Mouse (Mus musculus): ENCODE results near the gene Foxp1.
A peak's percentile ranks its signal among the peaks of the same experiment; 100 is the strongest.

Gene Foxp1

DNA sequence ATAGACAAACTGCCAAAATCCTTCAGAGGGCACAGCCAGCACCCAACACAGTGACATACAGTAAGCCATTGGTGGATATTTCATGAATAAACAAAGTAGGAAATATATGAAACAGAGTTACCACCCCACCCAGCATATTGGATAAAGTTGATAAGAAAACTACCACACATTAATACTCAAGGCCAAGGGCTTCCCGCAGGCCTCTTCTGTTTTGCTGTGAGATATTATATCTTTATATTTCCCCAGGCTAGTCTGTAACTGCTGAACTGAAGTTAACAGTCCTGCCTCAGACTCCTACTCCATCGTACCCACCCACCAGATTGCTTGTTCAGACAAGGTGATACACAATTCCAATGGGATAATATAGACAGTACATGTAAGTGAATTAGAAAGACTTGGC lies 336.7 kb downstream of the Foxp1 start:
- no peak for DNase-seq (ENCODE audit: low spot score in 2 of 2)

DNA sequence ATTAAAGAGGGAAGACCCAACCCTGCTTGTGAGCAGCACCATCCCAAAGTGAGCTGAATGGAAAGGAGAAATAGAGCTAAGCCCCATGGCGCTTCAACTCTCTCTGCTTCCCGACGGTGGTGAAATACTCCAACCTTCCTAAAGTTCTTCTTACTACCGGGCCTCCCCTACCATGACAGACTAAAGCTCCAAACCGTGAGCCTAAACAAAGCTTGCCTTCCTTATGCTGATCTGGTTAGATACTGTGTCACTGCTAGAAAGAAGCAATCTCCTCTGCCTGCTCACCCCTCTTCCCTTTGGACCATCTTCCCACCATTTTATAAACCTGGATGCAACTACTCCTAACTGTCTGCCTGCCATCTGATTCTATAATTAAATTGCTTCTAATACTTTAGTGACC lies 338.5 kb downstream of the Foxp1 start:
- DNase-seq (ENCODE audit: low spot score in 2 of 2) = no peak

DNA sequence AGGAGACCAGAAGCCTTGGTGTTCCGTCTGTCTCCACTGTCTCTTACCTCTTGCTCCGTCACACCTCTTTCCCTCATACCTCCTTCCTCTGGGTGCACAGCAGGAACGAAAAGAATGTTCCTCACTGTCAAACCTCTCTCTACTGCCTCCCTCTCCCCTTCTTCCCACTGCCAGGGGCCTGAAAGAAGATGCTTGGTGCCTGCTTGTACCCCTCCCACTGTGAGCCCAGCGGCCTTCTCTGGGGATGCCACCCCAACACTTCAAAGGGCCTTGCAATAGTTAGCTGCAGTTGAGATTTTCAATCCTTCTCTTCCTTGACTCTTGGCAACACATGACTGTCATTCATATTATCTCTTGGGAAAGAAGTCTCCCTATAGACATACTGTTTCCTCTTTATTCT lies 339.7 kb downstream of the Foxp1 start:
- DNase-seq (ENCODE audit: low spot score in 2 of 2) = no peak

DNA sequence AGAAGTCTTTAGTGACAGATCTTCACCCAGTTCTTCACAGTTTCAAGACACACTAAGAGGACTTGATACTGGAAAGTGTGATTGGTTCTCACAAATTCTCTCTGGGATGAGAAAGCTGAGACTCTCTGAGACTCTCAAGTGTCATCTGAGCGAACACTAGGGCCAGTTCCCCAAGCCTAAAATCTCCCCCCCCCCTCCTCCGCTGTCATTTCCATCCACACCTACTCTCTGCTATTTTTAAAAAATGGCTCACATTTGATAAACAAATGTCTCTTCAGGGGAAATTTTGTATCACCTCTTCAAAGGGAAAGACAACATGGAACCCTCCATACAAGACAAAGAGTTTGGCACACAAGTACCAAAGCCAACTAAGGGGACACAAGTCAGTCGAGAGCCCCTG lies 346.3 kb downstream of the Foxp1 start:
- DNase-seq (ENCODE audit: low spot score in 2 of 2) = no peak

DNA sequence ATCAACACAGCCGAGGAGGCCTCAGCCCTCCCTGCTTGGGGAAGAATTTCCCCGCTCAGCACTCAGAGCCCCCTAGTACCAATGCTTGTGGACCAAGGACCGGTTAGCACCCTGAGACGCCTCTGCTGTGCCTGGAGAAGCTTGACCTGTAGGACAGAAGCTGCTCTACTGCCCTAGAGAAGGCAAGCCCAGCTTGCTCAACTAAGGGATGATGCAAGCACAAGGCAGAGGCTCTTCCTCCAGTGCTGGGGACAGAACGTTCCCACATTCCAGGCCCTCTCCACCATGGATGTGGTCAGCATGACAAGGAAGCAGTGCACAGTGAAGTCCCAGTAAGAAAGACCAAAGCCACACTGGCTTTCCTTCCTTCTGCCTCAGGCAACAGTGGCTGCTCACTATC lies 347.1 kb downstream of the Foxp1 start:
- peak in 1 of 2 experiments; percentile 64 for DNase-seq (ENCODE audit: low spot score in 2 of 2)

DNA sequence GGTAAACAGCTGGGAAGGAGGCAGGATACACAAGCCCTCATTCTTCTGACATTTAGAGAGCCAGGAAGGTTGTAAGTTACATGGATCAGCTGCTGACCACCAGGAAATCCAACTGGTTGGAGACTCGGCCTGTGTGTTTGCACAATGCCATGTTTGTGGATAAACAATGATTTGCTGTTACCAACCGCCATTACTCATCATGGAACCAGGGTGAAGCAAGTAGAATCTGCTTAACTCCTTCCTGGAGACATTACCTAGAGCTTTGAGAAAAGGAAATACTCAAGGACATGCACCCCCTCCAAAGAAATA lies 348.7 kb downstream of the Foxp1 start:
- no peak for DNase-seq (ENCODE audit: low spot score in 2 of 2)

DNA sequence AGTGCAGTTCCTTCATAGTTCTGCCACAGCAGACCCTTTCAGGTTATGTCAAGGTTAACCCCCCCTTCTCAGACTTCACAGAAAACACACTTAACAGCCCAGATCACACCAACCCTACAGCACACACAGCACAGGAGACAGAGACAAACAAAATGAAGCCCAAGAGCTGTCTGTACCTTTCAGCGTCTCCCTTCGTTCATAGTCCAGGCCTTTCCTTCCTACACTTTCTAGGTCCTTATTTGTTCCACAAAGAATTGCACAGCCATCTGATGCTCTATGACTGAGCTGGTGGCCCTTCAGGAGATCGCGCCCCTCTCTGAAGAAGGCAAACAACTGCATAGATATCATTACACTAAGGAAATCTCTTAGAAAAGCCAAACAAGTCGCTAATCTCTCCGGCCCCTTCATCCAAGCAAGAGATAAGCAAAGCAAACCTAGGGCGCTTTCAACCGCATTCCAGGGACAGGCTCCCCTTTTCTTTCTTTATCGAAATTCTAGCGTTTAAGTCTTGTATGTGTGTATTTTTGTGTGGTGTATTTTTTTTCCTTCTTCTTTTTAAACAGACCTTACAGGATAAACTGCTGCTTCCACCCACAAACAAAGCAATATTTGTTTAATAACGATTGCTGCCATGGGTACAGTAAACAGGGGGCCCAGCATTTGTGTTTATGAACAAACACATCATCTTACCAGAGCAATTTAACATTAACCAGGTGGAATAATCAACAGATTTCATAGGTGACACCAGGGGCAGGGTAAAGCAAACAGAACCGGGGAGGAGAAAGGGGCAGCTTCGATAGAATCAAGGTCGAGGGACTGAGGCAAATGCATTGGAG lies 349.2 kb downstream of the Foxp1 start:
- no peak for DNase-seq (ENCODE audit: low spot score in 2 of 2)

DNA sequence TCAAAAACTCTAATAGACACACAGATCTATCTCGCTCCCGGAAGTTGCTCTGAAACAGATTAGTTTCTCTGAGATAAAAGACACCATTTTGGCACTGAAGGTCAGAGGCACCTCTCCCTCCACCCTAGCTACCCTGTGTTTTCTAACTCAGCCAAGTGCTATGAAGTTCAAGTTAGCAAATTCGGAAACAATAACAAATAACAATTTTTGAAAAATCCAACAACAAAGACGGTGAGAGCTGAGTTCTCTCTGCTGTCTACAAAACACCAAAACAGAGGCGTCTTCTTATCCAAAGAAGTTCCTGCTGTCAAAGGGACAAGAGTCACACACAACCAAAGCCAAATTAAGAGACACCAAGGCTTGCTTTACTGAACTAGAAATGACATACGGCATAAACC lies 349.9 kb downstream of the Foxp1 start:
- no peak for DNase-seq (ENCODE audit: low spot score in 2 of 2)

DNA sequence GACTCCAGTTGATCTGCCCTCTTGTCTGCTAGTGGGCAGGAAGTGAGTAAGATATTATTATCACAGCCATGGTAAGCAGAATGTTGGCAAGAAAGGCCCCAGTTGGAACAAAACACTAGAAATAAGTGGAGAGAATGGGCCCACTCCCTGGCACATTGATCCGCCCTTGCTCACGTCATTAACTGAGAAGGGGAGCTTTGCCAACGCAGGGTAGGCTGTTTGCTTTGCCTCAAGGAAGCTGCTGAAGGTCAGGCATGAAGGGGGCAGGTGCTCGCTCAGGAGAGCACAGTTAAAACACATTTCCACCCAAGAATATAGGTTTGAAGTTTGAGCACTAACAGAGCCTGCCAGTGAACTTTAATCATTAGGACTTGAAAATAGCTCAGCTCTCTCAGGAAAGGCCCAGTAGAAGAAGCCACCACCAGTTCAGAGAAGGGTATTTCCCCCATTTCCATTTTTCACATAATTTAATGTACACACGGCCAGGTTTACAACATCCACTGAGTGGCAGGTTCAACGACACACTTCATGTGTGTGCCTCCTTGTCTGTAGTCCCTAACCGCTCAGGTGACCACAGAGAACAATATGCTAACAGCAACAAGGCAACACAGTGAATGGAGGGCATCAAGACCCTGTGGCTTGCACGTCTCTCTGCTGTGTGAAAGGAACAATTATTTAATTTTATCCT lies 350.5 kb downstream of the Foxp1 start:
- no peak for DNase-seq (ENCODE audit: low spot score in 2 of 2)

DNA sequence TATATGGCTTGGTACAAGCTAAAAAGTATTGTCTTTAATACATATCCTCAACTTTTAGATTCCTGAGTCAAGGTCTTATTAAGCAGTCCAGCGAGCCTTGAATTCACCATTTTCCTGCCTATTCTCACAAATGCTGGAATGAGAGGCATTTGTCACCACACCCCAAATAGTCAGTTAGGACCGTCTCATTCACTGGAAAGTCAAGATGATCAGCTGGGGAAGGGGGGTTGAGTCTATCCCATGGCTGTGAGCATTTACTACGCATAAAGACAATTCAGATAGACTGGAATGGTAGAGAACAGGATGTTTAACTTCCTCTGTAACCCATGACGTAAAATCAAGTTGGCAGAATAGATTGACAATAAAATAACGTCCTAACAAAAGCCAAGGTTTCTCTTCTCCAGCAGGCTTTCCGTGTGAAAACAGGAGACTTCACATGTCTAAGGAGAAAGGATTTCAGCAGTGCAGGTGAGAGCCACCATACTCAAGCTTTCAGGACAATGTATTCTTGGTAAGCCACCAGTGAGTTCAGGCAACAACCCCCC lies 351.2 kb downstream of the Foxp1 start:
- DNase-seq (ENCODE audit: low spot score in 2 of 2) = no peak

DNA sequence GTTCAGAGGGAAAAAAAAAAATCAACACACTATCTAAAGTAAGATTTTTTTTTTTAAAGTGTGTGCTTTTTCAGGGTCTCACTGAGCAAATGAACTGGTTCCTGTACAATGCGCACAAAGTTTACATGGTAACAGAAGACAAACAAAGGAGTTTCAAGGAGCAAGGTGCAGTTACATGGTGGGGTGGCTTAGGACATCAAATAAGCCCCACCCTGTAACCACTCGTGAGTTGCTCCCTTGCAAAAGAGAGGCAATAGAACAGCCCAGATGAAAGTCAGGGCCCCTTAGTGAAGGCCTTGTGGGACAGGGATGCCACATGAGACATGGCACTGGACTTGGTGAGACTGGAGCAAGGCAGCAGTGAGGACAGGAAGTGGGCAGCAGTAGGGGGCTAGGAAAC lies 353.8 kb downstream of the Foxp1 start:
- no peak for DNase-seq (ENCODE audit: low spot score in 2 of 2)

DNA sequence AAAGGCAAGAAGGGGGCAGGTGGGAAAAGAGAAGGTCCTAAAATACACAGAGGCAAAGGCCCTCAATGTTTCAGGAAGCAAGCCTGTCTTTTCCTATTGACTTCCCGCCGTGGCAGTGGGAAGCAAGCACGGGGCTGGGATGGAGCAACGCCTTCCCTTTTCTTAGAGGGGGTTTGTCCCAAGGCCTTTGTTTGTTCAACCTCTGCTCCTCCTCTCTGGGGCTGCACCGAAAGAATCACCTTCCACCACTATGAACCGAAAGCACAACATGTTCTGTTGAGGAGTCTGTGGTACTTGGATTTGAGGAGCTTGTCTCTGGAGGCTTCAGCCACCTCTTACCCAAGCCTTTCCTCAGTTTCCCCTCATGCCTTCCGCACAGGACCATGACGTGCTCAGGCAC lies 355.5 kb downstream of the Foxp1 start:
- DNase-seq (ENCODE audit: low spot score in 2 of 2) = no peak

DNA sequence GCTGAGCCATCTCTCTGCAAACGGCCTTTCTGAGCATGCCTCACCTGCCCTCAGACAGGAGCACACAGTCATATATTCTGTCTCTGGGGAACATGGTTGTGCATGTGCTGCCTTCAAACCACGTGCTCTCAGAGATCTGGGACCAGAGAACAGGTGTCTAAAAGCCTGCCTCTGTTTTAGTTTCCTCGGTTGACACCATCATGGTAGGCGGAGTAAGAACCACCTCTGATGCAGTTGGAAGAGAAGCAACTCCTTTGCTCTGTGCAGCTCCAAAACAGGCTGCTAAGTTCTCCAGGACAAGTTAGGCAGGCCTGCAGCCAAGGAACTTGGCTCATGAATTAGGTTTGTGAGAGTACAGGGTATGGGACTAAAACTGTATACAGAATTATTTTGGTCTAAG lies 356.4 kb downstream of the Foxp1 start:
- DNase-seq (ENCODE audit: low spot score in 2 of 2) = no peak

DNA sequence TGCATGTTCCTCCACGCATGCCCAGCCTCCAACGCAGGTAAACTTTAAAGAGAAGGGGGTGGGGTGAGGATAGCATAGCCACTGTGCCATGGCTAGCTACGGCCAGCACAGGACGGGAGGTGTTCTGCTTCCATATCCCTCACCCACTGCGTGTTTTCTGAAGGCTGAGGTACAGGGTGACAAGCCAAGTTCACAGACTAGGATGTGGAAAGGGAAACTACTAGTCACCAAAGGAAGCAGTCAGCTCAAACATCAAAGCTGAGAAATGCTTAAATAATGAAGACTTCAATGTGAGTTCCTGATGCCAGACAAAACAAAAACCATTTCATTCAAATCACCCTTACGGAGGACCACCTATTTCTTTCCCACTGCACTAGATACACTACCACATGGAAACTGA lies 357.8 kb downstream of the Foxp1 start:
- no peak for DNase-seq (ENCODE audit: low spot score in 2 of 2)

DNA sequence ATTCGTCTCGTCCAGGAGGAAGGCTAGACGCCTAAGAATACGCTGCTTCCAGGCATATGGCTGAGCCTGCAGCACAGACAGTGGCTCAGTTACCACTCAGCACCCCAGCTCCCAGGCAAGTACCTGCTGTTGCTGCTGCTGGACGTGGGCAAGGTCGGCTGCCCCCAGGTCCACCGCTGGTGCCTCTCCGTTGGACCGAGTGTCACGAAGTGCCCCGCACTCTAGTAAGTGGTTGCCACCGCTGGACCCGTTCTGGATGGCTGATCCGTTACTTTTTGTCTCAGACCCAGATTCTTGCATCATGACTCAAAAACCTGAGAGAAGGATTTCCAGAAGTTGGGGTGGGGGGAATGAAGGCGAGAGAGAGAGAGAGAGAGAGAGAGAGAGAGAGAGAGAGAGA lies 359.8 kb downstream of the Foxp1 start:
- no peak for DNase-seq (ENCODE audit: low spot score in 2 of 2)

DNA sequence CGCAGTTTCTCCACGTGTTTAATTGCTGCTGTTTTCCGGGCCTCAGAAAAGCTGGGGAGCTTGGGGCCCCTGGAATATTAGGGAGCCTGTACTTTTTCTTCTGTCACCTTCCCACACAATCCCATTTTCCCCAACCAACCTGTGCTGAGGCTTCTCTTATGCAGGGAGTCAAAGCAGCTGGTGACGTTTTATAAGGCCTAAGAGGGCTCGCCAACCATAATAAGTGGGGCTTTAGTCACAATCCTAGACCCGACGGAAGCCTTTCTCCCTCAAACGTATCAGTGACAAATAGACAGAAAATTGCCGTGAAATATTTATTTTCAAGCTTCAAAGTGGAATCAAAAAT lies 362.2 kb downstream of the Foxp1 start:
- DNase-seq (ENCODE audit: low spot score in 2 of 2) = no peak

DNA sequence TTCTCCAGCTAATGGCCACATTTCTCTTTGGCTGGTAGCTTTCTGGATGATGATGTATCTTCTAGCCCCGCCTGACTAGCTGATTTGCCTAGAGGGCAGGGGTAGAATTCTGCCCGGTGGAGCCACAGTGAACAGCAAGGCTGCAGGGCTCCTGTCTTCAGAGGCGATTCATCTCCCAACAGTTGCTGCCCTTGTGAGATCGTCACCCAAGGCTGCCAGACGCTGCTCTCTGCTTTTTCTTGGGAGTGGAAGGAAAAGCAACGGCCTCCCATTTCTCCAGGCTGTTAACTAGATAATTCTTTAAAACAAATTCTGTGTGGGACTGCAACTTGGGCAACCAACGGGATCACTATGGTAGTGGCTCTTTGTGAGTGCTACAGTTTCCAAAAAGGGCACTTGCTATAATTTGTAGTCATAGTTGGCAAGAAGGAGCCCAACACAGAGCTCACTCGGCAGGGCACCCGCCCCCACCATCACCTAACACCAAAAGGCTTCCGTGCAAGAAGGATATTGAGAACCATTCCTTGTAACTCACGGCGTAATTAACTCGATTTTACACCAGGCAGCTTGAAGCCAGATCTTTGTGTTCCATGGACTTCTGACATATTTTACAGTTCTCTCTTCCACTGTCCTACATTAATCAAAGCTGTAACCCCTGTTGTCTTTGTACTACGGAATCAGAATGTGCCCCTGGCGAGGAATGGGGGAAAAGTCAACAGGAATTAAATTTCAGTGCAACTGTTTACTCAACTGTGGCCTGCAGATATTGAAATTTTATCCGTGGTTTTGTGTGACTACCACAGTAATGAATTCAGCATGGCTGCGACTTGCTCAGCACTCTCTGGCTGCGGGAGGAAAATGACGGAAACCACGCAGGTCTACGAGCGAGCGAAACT lies 362.8 kb downstream of the Foxp1 start:
- DNase-seq (ENCODE audit: low spot score in 2 of 2) = no peak

DNA sequence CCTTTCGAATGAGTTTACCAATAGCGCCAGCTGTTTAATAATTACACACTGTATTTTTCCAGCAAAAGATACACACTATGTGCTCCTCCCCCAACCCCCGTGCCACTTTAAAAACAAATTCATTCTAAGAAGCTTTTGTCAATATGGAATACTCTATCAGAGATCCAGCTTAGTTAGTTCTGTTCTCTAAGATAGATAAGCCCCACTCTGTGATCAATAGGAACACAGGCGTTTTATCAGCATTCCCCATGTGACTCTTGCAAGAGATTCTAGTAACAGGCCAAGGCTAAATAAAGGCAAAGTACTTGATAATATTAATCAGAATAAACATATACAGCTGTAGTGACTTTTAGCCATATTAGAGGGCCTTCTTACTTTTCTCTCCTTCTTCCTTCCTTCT lies 368.8 kb downstream of the Foxp1 start:
- no peak for DNase-seq (ENCODE audit: low spot score in 2 of 2)

DNA sequence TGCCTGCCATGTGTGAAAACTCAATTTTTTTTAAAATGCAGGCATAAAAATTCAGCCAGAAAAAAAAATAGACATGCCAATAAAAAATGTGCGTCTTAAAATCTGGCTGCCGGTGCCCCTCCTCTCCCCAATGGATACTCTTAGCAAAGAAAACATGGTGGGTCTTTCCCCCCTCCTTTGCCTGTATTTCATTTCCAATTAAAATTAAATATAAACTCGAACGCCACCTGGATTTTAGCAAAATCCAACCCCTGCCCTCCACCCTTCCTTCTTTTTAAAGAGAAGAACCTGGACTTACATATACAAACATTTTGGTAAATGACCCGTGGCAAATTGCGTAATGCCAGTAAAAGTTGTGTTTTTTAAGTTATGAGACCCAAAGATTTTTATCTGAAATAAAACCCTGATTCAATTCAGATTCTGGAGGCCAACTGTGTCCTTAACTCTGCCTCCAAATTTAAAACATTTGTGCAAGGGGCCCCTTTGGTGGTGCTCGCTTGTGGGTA lies 376.1 kb downstream of the Foxp1 start:
- DNase-seq (ENCODE audit: low spot score in 2 of 2) = no peak

DNA sequence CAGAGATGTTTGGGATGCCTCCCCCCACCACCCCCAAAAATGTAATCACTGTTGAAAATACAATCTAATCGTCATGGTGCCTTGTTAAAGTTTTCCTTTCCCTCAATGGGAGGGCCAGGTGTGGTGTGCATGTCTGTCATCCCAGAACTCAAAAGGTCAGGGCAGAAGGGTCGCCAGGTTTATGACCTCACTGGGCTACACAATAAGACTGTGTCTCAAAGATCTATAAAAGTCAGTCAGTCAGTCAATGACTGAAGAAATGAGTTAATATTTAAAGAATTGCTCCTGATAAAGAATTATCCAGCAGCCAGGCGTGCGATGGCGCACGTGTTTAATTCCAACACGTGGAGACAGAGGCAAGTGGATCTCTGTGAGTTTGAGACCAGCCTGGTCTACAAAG lies 377.5 kb downstream of the Foxp1 start:
- DNase-seq (ENCODE audit: low spot score in 2 of 2) = no peak

DNA sequence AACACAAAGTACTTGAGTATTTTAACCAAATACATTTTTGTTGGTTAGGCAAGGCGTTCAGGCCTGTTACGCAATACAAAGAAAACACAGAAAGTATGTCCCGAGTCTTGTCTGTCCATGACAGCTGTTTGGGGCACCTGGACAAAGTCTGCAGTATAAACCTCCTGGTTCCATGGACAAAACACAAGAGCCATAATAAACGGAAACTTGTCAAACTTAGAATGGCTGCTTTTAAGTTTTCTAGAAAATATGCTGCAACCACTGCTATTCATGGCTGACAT lies 378.8 kb downstream of the Foxp1 start:
- no peak for DNase-seq (ENCODE audit: low spot score in 2 of 2)

DNA sequence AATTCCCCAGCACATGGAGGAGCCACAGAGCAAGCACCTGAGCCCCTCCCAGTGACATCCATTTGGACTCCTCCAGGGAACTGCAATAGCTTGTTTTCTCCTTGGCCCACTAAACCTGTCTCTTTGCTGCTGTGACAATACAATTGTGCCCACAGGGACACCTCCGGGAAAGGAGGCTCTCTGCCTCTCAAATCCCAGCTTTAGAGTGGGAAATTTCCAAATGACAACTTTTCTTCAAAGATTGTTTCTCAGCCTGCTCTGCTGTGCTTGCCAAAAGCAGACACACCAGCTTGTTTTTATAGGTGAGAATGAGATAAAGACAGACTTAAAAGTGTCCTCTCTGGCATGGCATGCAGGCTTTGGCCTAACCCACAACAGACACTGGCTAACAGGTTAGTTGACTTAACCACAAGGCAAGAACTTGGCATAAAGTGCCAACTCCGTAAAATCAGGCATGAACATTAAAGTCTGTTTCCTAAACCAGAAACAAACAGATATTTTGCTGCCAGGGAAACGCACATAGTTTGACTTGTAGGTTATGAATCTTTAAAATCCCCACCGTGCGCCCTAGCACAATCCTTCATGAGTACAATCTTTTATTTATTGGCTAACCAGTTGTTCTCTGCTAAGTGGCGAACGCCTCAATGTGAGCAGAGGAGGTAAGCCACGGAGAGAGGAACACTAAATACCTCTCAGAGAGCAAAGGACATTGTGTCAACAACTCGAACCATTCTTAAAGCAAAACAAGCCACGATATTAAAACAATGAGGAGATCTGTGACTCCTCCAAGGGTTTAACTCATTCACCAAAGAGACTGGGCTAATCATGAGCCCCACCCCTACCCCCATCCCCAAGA lies 379.4 kb downstream of the Foxp1 start:
- DNase-seq (ENCODE audit: low spot score in 2 of 2) = no peak

Data from urinary bladder, postnatal 36 days (tissue).